Mouse (Mus musculus) neural tube, embryonic 14.5 days (tissue): Measurements from ENCODE around the gene Stxbp1. TPM values are rescaled to one million over a fixed set of nuclear protein-coding genes. Genes with fewer than 3 reads are reported as not detected.

Experiments
- ATAC-seq: fragments of 200-750 bp; cut with Nextera tagmentation; 2 replicates; pipeline ENCODE4 v1.8.0; 2017; ENCODE audit warnings: low read depth, mild to moderate bottlenecking, moderate TSS enrichment, moderate library complexity
- H3K27ac ChIP-seq: fragments of 300-500 bp; sonication (generic); 2 replicates; pipeline ENCODE4 v1.5.1; 2014; ENCODE audit warnings: low read depth, mild to moderate bottlenecking, control low read depth, low read length, moderate library complexity, mixed read lengths
- H3K27me3 ChIP-seq: fragments of 300-500 bp; sonication (generic); 2 replicates; pipeline ENCODE4 v1.6.1; 2014; ENCODE audit warnings: low read length; ENCODE audit not compliant: control insufficient read depth, insufficient read depth
- H3K36me3 ChIP-seq: fragments of 300-500 bp; sonication (generic); 2 replicates; pipeline ENCODE4 v1.6.1; 2014; ENCODE audit warnings: low read length, mixed read lengths; ENCODE audit not compliant: control insufficient read depth, insufficient read depth
- H3K4me1 ChIP-seq: fragments of 300-500 bp; sonication (generic); 2 replicates; pipeline ENCODE4 v1.6.1; 2014; ENCODE audit warnings: low read length; ENCODE audit not compliant: control insufficient read depth, insufficient read depth
- H3K4me2 ChIP-seq: fragments of 300-500 bp; sonication (generic); 2 replicates; pipeline ENCODE4 v1.6.1; 2014; ENCODE audit warnings: mild to moderate bottlenecking, low read depth, low read length, control low read depth
- H3K4me3 ChIP-seq: fragments of 300-500 bp; sonication (generic); 2 replicates; pipeline ENCODE4 v1.5.1; 2014; ENCODE audit warnings: low read depth, low read length, control low read depth, mixed read lengths
- H3K9ac ChIP-seq: fragments of 300-500 bp; sonication (generic); replicated peaks from 2 replicates; pipeline ENCODE4 v1.6.1; 2014; ENCODE audit warnings: low read depth, mild to moderate bottlenecking, control low read depth, low read length, mixed read lengths
- H3K9me3 ChIP-seq: fragments of 300-500 bp; sonication (generic); 2 replicates; pipeline ENCODE4 v1.6.1; 2016; ENCODE audit warnings: low read length; ENCODE audit not compliant: control insufficient read depth
- WGBS: fragments of 180-500 bp; shearing (Covaris S2); extraction: QIAGEN DNeasy Blood & Tissue Kit; methylation state at CpG from one replicate; pipeline ENCODE4 v1.1.7; 2014; 5-methylcytosine and 5-hydroxymethylcytosine counted together
- polyA plus RNA-seq: library from polyadenylated mRNA; unstranded; fragments of >200 nt; fragmentation: Nextera tagmentation; extraction: Ambion mirVana; gene quantifications from 2 replicates; pipeline ENCODE4 v1.2.1, GENCODE M21; 2014

Stxbp1 gene
- polyA plus RNA-seq, 1 experiment from 2014 or later, result 312 TPM

- WGBS, result 3% methylated on average over 20 of the region's 20 CpGs
- peak overlapping the region; percentile 97 for H3K9ac ChIP-seq
- no peaks in the 10 kb centered on the region for H3K27me3 ChIP-seq
- H3K4me1 ChIP-seq, result peaks cover 32% of the 10 kb centered on the region
- peak; percentile 15 for ATAC-seq
- peak overlapping the region; percentile 85 for H3K4me2 ChIP-seq
- peak overlapping the region; percentile 67 for H3K4me3 ChIP-seq
- no peaks in the 10 kb centered on the region for H3K9me3 ChIP-seq
- no peaks in the 10 kb centered on the region for H3K36me3 ChIP-seq
- peak overlapping the region; percentile 92 for H3K27ac ChIP-seq
Measured at GRCm38 (mm10) chr2:32876490-32877302, 29.7 kb upstream of the Stxbp1 start.

DNA sequence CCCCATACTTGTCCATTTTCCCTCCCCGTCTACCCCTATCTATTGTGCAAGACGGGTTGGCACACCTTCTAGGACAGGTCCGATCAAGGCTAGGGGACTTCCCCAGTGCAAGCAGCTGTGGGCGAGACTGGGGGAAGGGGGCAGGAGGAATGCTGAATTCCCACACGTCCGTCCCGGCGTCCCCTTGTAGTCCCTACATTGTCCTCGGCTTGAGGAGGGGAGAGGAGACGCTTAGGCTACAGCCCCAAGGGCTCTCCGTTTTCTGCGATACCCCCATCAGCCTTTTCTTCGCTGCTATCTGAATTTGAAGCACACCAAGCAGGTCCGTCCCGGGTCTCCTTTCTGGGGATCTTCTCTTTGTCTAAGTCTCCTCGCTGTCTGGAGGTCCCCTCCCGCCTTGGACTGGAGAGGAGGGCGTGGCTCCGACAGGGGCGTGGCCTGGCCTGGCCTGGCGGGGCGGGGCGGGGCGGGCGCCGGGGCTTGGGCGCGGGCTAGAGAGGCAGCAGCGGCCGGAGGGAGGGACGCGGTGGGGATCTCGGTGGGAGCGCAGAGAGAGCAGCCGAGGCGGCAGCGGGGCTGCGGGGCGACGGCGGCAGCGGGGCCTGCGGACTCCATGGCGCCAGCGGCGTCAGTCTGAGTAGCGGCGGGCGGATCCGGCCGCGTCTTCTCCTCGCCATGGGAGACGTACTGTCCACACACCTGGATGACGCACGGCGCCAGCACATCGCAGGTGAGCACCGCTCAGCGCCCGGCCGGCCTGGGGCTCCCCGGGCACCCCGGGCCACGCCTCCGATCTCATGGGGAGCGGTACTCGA, 28.8 kb upstream of the Stxbp1 start, which contains the start of gene Fam129b:
Gene Fam129b, plus strand, starts transcription at position 440 of the 815 bp plus-strand sequence.
- Histone ChIP-seq H3K27me3 (no peaks in the 10 kb centered on the region), H3K9me3 (no peaks in the 10 kb centered on the region), H3K9ac (peak within 1 kb of the TSS; percentile 97), H3K4me2 (peak within 1 kb of the TSS; percentile 85), H3K4me1 (peaks cover 28% of the 10 kb centered on the region), H3K36me3 (no peaks in the 10 kb centered on the region), H3K27ac (peak within 1 kb of the TSS; percentile 92), H3K4me3 (peak within 1 kb of the TSS; percentile 67)
- under 1% methylated on average over 60 of the region's 68 CpGs for WGBS
- ATAC-seq, result peak; percentile 90

DNA sequence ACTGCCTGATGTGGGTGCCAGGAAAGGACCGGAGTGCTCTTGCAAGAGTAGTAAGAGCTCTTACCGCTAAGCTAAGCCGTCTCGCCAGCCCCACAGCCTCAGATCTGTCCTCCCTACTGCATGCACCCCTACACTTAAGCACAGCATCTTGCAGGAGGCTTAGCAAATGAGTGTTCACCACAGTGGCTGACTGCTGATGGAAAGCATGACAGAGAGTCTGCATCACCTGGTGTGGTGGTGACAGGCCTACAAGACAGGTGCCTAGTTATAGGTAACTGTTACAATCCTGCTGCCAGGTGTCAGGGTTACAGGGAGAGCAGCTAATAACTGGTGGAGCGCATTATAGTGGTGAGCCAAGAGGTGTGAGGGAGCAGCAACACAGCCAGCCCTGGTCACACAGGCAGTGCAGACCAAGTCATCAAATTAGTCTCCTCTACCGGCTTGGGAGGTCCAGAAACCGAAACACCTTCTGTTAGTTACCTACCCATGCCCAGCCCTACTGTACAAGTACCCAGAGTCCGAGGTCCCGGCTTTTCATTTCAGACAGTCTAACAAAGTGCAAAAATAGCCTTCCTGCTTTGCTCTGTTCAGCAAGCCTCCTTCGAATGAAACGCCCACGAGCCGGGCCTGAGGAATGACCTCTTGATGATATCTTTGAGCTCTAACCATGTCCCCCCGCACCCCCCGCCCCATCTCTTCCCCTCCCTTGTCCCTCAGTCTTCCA, 28.1 kb upstream of the Stxbp1 start:
- ATAC-seq, result peak; percentile 18; the same call in 1 of the 2 replicates

GRCm38 (mm10) chr2:32874070-32874469, 27.0 kb upstream of the Stxbp1 start:
- H3K27ac ChIP-seq, result no peak overlapping the region
- WGBS, result 80% methylated on average over 3 of the region's 3 CpGs

More for the DNA sequence above, 28.1 kb upstream of the Stxbp1 start:
- Histone ChIP-seq H3K4me2 (peak overlapping the region; percentile 85), H3K9ac (peak overlapping the region; percentile 97), H3K4me1 (peaks cover 24% of the 10 kb centered on the region), H3K27me3 (no peaks in the 10 kb centered on the region), H3K27ac (peak overlapping the region; percentile 92), H3K9me3 (no peaks in the 10 kb centered on the region), H3K4me3 (peak overlapping the region; percentile 67), H3K36me3 (no peaks in the 10 kb centered on the region)
- WGBS, result 9% methylated on average over 15 of the region's 15 CpGs

DNA sequence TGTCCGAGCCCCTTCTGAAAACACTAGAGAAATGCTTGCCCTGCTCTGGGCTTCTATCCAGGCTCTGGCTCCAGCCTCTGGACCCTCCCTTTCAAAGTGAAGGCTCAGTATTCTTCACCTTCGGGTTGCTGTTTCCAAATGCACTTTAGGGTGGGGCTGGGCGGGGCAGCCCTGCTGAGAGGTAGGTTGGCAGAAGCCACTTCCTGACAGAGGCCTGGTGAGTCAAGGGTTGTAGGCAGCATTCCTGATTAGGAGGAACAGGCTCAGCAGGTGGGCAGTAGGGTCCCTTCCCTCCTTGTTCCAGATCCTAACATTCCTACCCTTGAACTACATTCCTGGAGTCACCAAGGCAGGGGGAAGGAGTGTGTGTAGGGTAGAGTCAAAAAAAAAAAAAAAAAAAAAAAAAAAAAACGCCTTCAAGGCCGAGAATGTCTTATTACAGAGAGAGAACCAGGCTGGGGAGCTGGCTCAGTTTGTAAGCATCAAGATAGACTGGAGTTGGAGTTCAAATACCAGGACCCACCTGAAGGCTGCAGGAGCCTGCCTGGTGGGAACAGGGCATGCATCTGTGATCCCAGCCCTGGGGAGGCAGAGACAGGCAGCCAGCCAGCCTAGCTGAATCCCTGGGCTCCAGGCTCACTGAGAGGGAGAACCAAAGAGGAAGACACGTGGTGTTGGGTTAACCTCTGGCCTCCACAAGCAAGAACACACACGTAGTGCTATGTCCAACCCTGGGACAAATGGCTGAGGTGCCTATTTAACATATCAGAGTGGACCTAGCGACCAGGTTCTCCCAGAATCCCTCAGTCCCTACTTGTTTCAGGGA, 23.4 kb upstream of the Stxbp1 start:
- no peak for ATAC-seq

More at GRCm38 (mm10) chr2:32874070-32874469, 27.0 kb upstream of the Stxbp1 start:
- ATAC-seq, result no peak
- H3K36me3 ChIP-seq, result no peaks in the 10 kb centered on the region
- no peak overlapping the region for H3K9ac ChIP-seq
- H3K27me3 ChIP-seq, result no peaks in the 10 kb centered on the region
- peak overlapping the region; percentile 67; the same call in 1 of the 2 replicates for H3K4me3 ChIP-seq
- peak overlapping the region; percentile 85; the same call in 1 of the 2 replicates for H3K4me2 ChIP-seq
- no peaks in the 10 kb centered on the region for H3K9me3 ChIP-seq
- H3K4me1 ChIP-seq, result peaks cover 24% of the 10 kb centered on the region

DNA sequence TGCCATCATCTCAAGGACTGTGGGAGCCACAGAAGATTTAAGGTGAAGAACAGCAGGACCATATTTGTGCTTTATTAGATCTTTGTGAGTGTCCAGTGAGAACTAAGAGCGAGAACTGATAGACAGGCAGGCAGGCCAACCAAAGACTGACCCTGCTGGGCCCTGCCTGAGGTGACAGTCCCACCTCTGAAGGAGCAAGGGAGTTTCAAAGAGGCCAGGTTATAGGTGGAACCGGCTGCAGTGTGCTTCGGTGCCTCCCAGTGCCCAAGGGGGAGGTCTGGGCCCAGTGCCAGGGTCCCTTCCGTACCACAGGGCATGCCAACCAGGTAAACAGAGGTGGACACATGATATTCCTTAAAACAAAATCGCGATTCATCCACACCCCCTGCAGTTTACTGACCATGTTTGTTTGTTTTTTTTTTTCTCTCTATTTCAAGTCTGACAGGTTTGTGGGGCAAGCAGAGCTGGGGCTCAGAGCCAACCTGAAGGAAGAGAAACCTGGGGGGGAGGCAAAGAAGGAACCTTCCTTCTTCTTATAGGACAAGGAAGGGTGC, 22.8 kb upstream of the Stxbp1 start:
- ATAC-seq, result no peak
- Histone ChIP-seq H3K4me3 (no peak overlapping the region), H3K4me2 (no peak overlapping the region), H3K27ac (no peak overlapping the region), H3K9me3 (no peaks in the 10 kb centered on the region), H3K4me1 (peaks cover 5% of the 10 kb centered on the region; the same call in 1 of the 2 replicates), H3K9ac (no peak overlapping the region), H3K36me3 (no peaks in the 10 kb centered on the region), H3K27me3 (no peaks in the 10 kb centered on the region)
- 59% methylated on average over 6 of the region's 6 CpGs for WGBS

More for the DNA sequence above, 23.4 kb upstream of the Stxbp1 start:
- H3K9ac ChIP-seq, result no peak overlapping the region
- no peaks in the 10 kb centered on the region for H3K27me3 ChIP-seq
- no peak overlapping the region for H3K27ac ChIP-seq
- H3K36me3 ChIP-seq, result no peaks in the 10 kb centered on the region
- H3K9me3 ChIP-seq, result no peaks in the 10 kb centered on the region
- no peak overlapping the region for H3K4me3 ChIP-seq
- H3K4me1 ChIP-seq, result peaks cover 5% of the 10 kb centered on the region; the same call in 1 of the 2 replicates
- 46% methylated on average over 8 of the region's 8 CpGs for WGBS
- no peak overlapping the region for H3K4me2 ChIP-seq

DNA sequence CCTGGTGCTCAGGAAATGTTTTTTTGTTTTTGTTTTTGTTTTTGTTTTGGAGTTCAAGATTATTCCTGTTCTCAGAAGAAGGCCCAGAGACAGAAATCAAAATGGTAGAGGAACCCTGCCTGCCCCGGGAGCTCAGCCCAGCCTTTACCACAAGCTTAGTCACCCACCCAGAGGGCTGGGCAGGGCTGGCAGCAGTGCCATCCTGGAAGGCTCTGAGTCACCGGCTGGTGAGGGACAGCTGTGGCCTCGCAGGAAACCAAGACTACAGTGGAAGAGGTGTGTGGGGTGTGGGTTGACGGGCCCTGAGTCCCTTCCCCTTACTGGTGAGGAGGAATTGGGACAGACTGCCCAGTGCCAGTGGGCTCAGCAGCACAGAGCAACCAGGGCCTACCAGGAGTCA, 20.3 kb upstream of the Stxbp1 start:
- H3K9ac ChIP-seq, result no peak overlapping the region

GRCm38 (mm10) chr2:32864755-32865154, 17.7 kb upstream of the Stxbp1 start:
- no peaks in the 10 kb centered on the region for H3K36me3 ChIP-seq
- H3K9ac ChIP-seq, result no peak overlapping the region
- H3K4me3 ChIP-seq, result no peak overlapping the region
- no peak overlapping the region for H3K4me2 ChIP-seq
- 72% methylated on average over 2 of the region's 2 CpGs for WGBS
- H3K9me3 ChIP-seq, result no peaks in the 10 kb centered on the region
- no peaks in the 10 kb centered on the region for H3K4me1 ChIP-seq
- no peaks in the 10 kb centered on the region for H3K27me3 ChIP-seq
- no peak overlapping the region for H3K27ac ChIP-seq
- ATAC-seq, result no peak

More for the DNA sequence above, 20.3 kb upstream of the Stxbp1 start:
- ATAC-seq, result no peak
- Histone ChIP-seq H3K36me3 (no peaks in the 10 kb centered on the region), H3K27me3 (no peaks in the 10 kb centered on the region), H3K4me3 (no peak overlapping the region), H3K4me1 (no peaks in the 10 kb centered on the region), H3K9me3 (no peaks in the 10 kb centered on the region), H3K4me2 (no peak overlapping the region), H3K27ac (no peak overlapping the region)
- 85% methylated on average over 4 of the region's 4 CpGs for WGBS
